Mouse (Mus musculus) midbrain, postnatal 0 days (tissue): ENCODE results near the gene Cnot6l. TPM values are rescaled to one million over a fixed set of nuclear protein-coding genes. Genes with fewer than 3 reads are reported as not detected.

Experiments used
- ATAC-seq: fragments of 200-750 bp; cut with Nextera tagmentation; 2 replicates; pipeline ENCODE4 v1.8.0; 2017; ENCODE audit warnings: moderate number of reproducible peaks, mild to moderate bottlenecking, moderate TSS enrichment, moderate library complexity; ENCODE audit not compliant: low FRiP score
- DNase-seq: peaks from one replicate; pipeline ENCODE4 v3.0.0-alpha.2; 2015; ENCODE audit warnings: low spot score
- H3K27ac ChIP-seq: fragments of 300-500 bp; sonication (generic); 2 replicates; pipeline ENCODE4 v1.5.1; 2014; ENCODE audit warnings: low read depth, mild to moderate bottlenecking, low read length, mixed read lengths
- H3K27me3 ChIP-seq: fragments of 300-500 bp; sonication (generic); 2 replicates; pipeline ENCODE4 v1.6.1; 2014; ENCODE audit warnings: low read length, control low read depth, mixed read lengths; ENCODE audit not compliant: insufficient read depth
- H3K36me3 ChIP-seq: fragments of 300-500 bp; sonication (generic); 2 replicates; pipeline ENCODE4 v1.6.1; 2014; ENCODE audit warnings: low read length, control low read depth, mixed read lengths; ENCODE audit not compliant: insufficient read depth
- H3K4me1 ChIP-seq: fragments of 300-500 bp; sonication (generic); 2 replicates; pipeline ENCODE4 v1.6.1; 2014; ENCODE audit warnings: mild to moderate bottlenecking, control low read depth, antibody characterized with exemption, low read length, mixed read lengths; ENCODE audit not compliant: insufficient read depth
- H3K4me2 ChIP-seq: fragments of 300-500 bp; sonication (generic); 2 replicates; pipeline ENCODE4 v1.6.1; 2014; ENCODE audit warnings: low read depth, mild to moderate bottlenecking, low read length, mixed read lengths; ENCODE audit not compliant: poor library complexity, severe bottlenecking
- H3K4me3 ChIP-seq: fragments of 300-500 bp; sonication (generic); 2 replicates; pipeline ENCODE4 v1.5.1; 2014; ENCODE audit warnings: low read depth, mild to moderate bottlenecking, low read length, moderate library complexity
- H3K9ac ChIP-seq: fragments of 300-500 bp; sonication (generic); replicated peaks from 2 replicates; pipeline ENCODE4 v1.6.1; 2014; ENCODE audit warnings: mild to moderate bottlenecking, low read length, moderate library complexity, mixed read lengths; ENCODE audit not compliant: poor library complexity, severe bottlenecking
- H3K9me3 ChIP-seq: fragments of 300-500 bp; sonication (generic); 2 replicates; pipeline ENCODE4 v1.6.1; 2016; ENCODE audit warnings: low read length, control low read depth
- CTCF ChIP-seq: IDR thresholded peaks from 2 replicates; pipeline ENCODE4 v1.5.1; 2016; ENCODE audit warnings: antibody characterized with exemption, mild to moderate bottlenecking
- WGBS: fragments of 180-500 bp; shearing (Covaris S2); extraction: QIAGEN DNeasy Blood & Tissue Kit; methylation state at CpG from one replicate; pipeline ENCODE4 v1.1.7; 2014; 5-methylcytosine and 5-hydroxymethylcytosine counted together
- polyA plus RNA-seq: library from polyadenylated mRNA; unstranded; fragments of >200 nt; fragmentation: Nextera tagmentation; extraction: Ambion mirVana; gene quantifications from 2 replicates; pipeline ENCODE4 v1.2.1, GENCODE M21; 2015
- total RNA-seq: library from RNA; depleted of rRNA; stranded (reverse); fragments of >200 nt; gene quantifications from 2 replicates; pipeline ENCODE4 v1.2.3, GENCODE M21; 2014

The Cnot6l gene
- total and polyA plus RNA-seq, 2 experiments from 2014 or later: 18.2 to 19.2 TPM

- Histone ChIP-seq H3K9ac (no peak overlapping the region), H3K27ac (no peak overlapping the region), H3K4me2 (no peak overlapping the region), H3K27me3 (no peaks in the 10 kb centered on the region), H3K9me3 (no peaks in the 10 kb centered on the region), H3K36me3 (no peaks in the 10 kb centered on the region), H3K4me1 (no peaks in the 10 kb centered on the region), H3K4me3 (no peak overlapping the region)
- 80% methylated on average over 10 of the region's 10 CpGs for WGBS
- DNase-seq: no peak
- no peak for ATAC-seq
- TF ChIP-seq CTCF: no peak
These were observed 37.6 kb upstream of the Cnot6l start for GRCm38 (mm10) chr5:96201462-96202154.

- H3K4me3 ChIP-seq: no peak overlapping the region
- H3K27ac ChIP-seq: no peak overlapping the region
- H3K9ac ChIP-seq: no peak overlapping the region
- H3K4me1 ChIP-seq: no peaks in the 10 kb centered on the region
- DNase-seq (no peak), ATAC-seq (no peak)
- no peak for TF ChIP-seq CTCF
- H3K27me3 ChIP-seq: no peaks in the 10 kb centered on the region
- H3K9me3 ChIP-seq: no peaks in the 10 kb centered on the region
- 80% methylated on average over 3 of the region's 3 CpGs for WGBS
- no peak overlapping the region for H3K4me2 ChIP-seq
- no peaks in the 10 kb centered on the region for H3K36me3 ChIP-seq
These were observed 36.3 kb upstream of the Cnot6l start for GRCm38 (mm10) chr5:96200269-96200668.

GRCm38 (mm10) chr5:96198271-96198670 lies 34.3 kb upstream of the Cnot6l start:
- H3K9me3 ChIP-seq: no peaks in the 10 kb centered on the region
- no peak overlapping the region for H3K27ac ChIP-seq
- no peaks in the 10 kb centered on the region for H3K27me3 ChIP-seq
- H3K4me3 ChIP-seq: no peak overlapping the region
- no peak overlapping the region for H3K9ac ChIP-seq
- DNase-seq (peak; percentile 38), ATAC-seq (no peak)
- no peak overlapping the region for H3K4me2 ChIP-seq
- no peaks in the 10 kb centered on the region for H3K4me1 ChIP-seq
- no peaks in the 10 kb centered on the region for H3K36me3 ChIP-seq
- 65% methylated on average over 6 of the region's 6 CpGs for WGBS
- TF ChIP-seq CTCF: no peak

GRCm38 (mm10) chr5:96196547-96197052 lies 32.6 kb upstream of the Cnot6l start:
- H3K9me3 ChIP-seq: no peaks in the 10 kb centered on the region
- ATAC-seq (no peak), DNase-seq (no peak)
- no peaks in the 10 kb centered on the region for H3K36me3 ChIP-seq
- H3K4me3 ChIP-seq: no peak overlapping the region
- no peaks in the 10 kb centered on the region for H3K4me1 ChIP-seq
- no peak overlapping the region for H3K27ac ChIP-seq
- no peak for TF ChIP-seq CTCF
- no peak overlapping the region for H3K9ac ChIP-seq
- H3K4me2 ChIP-seq: no peak overlapping the region
- H3K27me3 ChIP-seq: no peaks in the 10 kb centered on the region
- 36% methylated on average over 2 of the region's 2 CpGs for WGBS

- no peaks in the 10 kb centered on the region for H3K36me3 ChIP-seq
- no peaks in the 10 kb centered on the region for H3K4me1 ChIP-seq
- H3K9ac ChIP-seq: no peak overlapping the region
- no peak for TF ChIP-seq CTCF
- 65% methylated on average over 4 of the region's 4 CpGs for WGBS
- no peak overlapping the region for H3K4me3 ChIP-seq
- H3K9me3 ChIP-seq: no peaks in the 10 kb centered on the region
- no peak for ATAC-seq
- DNase-seq: no peak
- H3K27me3 ChIP-seq: no peaks in the 10 kb centered on the region
- no peak overlapping the region for H3K27ac ChIP-seq
- H3K4me2 ChIP-seq: no peak overlapping the region
These were observed 27.3 kb upstream of the Cnot6l start for GRCm38 (mm10) chr5:96191251-96191650.

GRCm38 (mm10) chr5:96189761-96190160 lies 25.8 kb upstream of the Cnot6l start:
- 88% methylated on average over 1 of the region's 1 CpGs for WGBS
- Histone ChIP-seq H3K4me2 (no peak overlapping the region), H3K4me3 (no peak overlapping the region), H3K36me3 (no peaks in the 10 kb centered on the region), H3K9ac (no peak overlapping the region), H3K4me1 (no peaks in the 10 kb centered on the region), H3K27me3 (no peaks in the 10 kb centered on the region), H3K9me3 (no peaks in the 10 kb centered on the region), H3K27ac (no peak overlapping the region)
- TF ChIP-seq CTCF: no peak
- no peak for DNase-seq
- ATAC-seq: no peak
